Mouse (Mus musculus): ENCODE measurements around the gene Tenm4.

Tenm4 gene

GRCm38 (mm10) chr7:96417251-96418004 is 246.4 kb downstream of the Tenm4 start:
- no peak for DNase-seq

- no peak for DNase-seq
Observed at GRCm38 (mm10) chr7:96418146-96418545, 247.1 kb downstream of the Tenm4 start.

- no peak for DNase-seq
Observed at GRCm38 (mm10) chr7:96420045-96420444, 249.0 kb downstream of the Tenm4 start.

GRCm38 (mm10) chr7:96420926-96421605 is 250.0 kb downstream of the Tenm4 start:
- no peak for DNase-seq

- no peak for DNase-seq
Observed at GRCm38 (mm10) chr7:96426954-96427353, 255.9 kb downstream of the Tenm4 start.

- no peak for DNase-seq
Observed at GRCm38 (mm10) chr7:96433307-96433706, 262.3 kb downstream of the Tenm4 start.

- DNase-seq = no peak
Observed at GRCm38 (mm10) chr7:96438392-96438791, 267.3 kb downstream of the Tenm4 start.

GRCm38 (mm10) chr7:96440161-96440707 is 269.2 kb downstream of the Tenm4 start:
- no peak for DNase-seq

GRCm38 (mm10) chr7:96445771-96446170 is 274.7 kb downstream of the Tenm4 start:
- no peak for DNase-seq

GRCm38 (mm10) chr7:96447806-96448397 is 276.9 kb downstream of the Tenm4 start:
- DNase-seq = peak; percentile 58

- DNase-seq = no peak
Observed at GRCm38 (mm10) chr7:96455957-96456356, 284.9 kb downstream of the Tenm4 start.

GRCm38 (mm10) chr7:96456618-96457017 is 285.6 kb downstream of the Tenm4 start:
- DNase-seq = peak; percentile 36

GRCm38 (mm10) chr7:96457891-96458290 is 286.8 kb downstream of the Tenm4 start:
- no peak for DNase-seq

GRCm38 (mm10) chr7:96458992-96459391 is 287.9 kb downstream of the Tenm4 start:
- no peak for DNase-seq

- DNase-seq = no peak
Observed at GRCm38 (mm10) chr7:96466761-96467160, 295.7 kb downstream of the Tenm4 start.

- DNase-seq = no peak
Observed at GRCm38 (mm10) chr7:96470821-96471220, 299.8 kb downstream of the Tenm4 start.

GRCm38 (mm10) chr7:96474560-96475089 is 303.6 kb downstream of the Tenm4 start:
- DNase-seq = no peak

GRCm38 (mm10) chr7:96476987-96477613 is 306.1 kb downstream of the Tenm4 start:
- no peak for DNase-seq

- DNase-seq = no peak
Observed at GRCm38 (mm10) chr7:96479139-96479538, 308.1 kb downstream of the Tenm4 start.

GRCm38 (mm10) chr7:96480351-96480983 is 309.4 kb downstream of the Tenm4 start:
- no peak for DNase-seq

- no peak for DNase-seq
Observed at GRCm38 (mm10) chr7:96482953-96483352, 311.9 kb downstream of the Tenm4 start.

- no peak for DNase-seq
Observed at GRCm38 (mm10) chr7:96484006-96484581, 313.0 kb downstream of the Tenm4 start.

Data from thymus, postnatal 14 days (tissue).